Mouse (Mus musculus): ENCODE results near the gene Cldn6. TPM values are rescaled to one million over a fixed set of nuclear protein-coding genes. Genes with fewer than 3 reads are reported as not detected.

Gene Cldn6
- polyA plus RNA-seq, 1 experiment, result 1.3 TPM

DNA sequence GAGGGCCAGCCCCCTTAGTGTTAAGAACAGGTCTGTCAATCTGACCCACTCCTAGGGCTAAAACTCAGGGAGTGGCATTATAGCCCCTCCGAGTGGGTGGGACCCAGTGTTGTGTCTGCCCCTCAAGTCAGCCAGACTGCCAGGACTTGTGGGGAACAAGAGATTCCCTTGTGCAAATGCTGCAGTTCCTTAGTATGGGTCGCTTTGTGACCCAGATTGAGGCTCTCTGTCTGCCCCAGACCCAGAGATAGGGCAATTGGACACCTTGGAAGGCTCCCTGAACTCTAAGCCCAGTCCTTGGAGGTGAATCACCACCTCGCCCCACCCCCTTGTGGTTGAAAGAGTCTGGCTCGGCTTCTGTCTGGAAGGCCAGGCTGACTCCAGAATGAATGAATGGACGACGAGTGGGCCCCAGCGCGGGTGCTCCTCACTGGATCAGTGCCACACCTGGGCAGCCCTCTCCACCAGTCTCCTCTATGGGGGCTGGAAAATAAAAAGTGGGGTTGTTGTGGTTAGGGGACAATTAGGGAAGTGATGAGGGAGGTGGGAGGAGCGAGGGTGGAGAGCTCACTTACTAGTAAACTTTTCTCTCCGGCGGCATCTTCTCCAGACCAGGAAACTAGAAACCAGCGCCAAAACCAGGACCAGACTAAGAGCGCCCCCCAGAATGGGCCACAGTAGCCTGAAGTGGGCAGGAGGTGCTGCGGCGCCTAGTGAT is 3.3 kb upstream of the Cldn6 start:
- TF ChIP-seq CTCF (IDR thresholded peaks at IDR 0.05; ENCODE audit: borderline replicate concordance, extremely low read depth, insufficient read depth, insufficient read length) (no peak), POLR2A (IDR thresholded peaks at IDR 0.05; ENCODE audit: borderline replicate concordance, extremely low read depth, insufficient read depth, insufficient read length, poor library complexity, severe bottlenecking) (no peak)
- no peak for DNase-seq (ENCODE audit: low read depth)

GRCm38 (mm10) chr17:23676473-23677031 is 2.5 kb upstream of the Cldn6 start:
- TF ChIP-seq POLR2A (IDR thresholded peaks at IDR 0.05; ENCODE audit: borderline replicate concordance, extremely low read depth, insufficient read depth, insufficient read length, poor library complexity, severe bottlenecking) (no peak), CTCF (IDR thresholded peaks at IDR 0.05; ENCODE audit: borderline replicate concordance, extremely low read depth, insufficient read depth, insufficient read length) (no peak)
- peak; percentile 24 for DNase-seq (ENCODE audit: low read depth)

DNA sequence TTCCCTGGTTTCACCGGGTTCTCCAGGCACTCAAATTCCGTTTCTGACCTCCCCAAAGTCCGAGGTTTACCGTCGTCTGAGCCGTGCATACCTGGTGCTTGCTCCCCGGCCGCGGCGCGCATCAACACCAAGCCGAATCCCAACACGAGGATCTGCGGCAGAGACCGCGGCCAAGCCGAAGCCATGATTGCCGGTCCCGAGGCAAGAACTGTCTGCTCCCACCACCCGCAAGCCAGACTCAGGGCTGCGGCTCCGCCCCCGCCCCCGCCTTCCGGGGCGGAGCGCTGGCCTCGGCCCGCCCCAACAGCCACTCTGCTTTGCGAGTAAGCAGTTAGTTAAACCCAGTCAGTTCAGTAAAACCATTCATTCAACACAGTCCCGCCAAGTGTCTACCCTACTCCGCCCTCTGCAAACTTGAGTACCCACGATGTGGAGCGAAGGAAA is 1.8 kb upstream of the Cldn6 start, which contains the start of gene Tnfrsf12a:
Gene Tnfrsf12a (minus strand): TSS at position 233 of the 444 bp plus-strand sequence.
- peak; percentile 91 for DNase-seq (ENCODE audit: low read depth)
- TF ChIP-seq CTCF (IDR thresholded peaks at IDR 0.05; ENCODE audit: borderline replicate concordance, extremely low read depth, insufficient read depth, insufficient read length), result no peak
- peak; percentile 33; the same call in 1 of the 2 replicates for TF ChIP-seq POLR2A (IDR thresholded peaks at IDR 0.05; ENCODE audit: borderline replicate concordance, extremely low read depth, insufficient read depth, insufficient read length, poor library complexity, severe bottlenecking)

GRCm38 (mm10) chr17:23680336-23680735 is 1.3 kb downstream of the Cldn6 start:
- TF ChIP-seq POLR2A (IDR thresholded peaks at IDR 0.05; ENCODE audit: borderline replicate concordance, extremely low read depth, insufficient read depth, insufficient read length, poor library complexity, severe bottlenecking) (no peak), CTCF (IDR thresholded peaks at IDR 0.05; ENCODE audit: borderline replicate concordance, extremely low read depth, insufficient read depth, insufficient read length) (no peak)

GRCm38 (mm10) chr17:23681086-23681485 is 2.0 kb downstream of the Cldn6 start:
- TF ChIP-seq CTCF (IDR thresholded peaks at IDR 0.05; ENCODE audit: borderline replicate concordance, extremely low read depth, insufficient read depth, insufficient read length) (no peak), POLR2A (IDR thresholded peaks at IDR 0.05; ENCODE audit: borderline replicate concordance, extremely low read depth, insufficient read depth, insufficient read length, poor library complexity, severe bottlenecking) (no peak)
- DNase-seq (ENCODE audit: low read depth), result no peak

More at GRCm38 (mm10) chr17:23680336-23680735, 1.3 kb downstream of the Cldn6 start:
- no peak for DNase-seq (ENCODE audit: low read depth)

DNA sequence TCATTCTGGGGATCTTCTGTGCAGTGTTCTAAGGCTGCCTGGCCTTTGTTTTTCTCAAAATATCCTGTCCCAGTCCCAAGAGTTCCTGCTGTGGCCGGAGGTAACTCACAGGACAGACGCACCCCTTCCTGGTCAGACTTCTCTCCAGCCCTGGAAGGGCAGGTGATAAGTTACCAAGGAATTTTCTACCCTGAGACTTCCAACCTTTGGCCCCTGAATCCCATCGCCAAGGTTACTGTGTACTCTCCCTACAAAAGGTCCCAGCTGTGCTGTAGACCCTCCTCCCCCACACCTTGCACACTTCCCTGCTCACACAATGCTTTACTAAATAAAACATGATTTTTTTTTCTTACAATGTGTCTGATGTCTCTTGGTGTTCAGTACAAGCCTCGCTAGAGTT is 3.0 kb downstream of the Cldn6 start:
- no peak for DNase-seq (ENCODE audit: low read depth)

DNA sequence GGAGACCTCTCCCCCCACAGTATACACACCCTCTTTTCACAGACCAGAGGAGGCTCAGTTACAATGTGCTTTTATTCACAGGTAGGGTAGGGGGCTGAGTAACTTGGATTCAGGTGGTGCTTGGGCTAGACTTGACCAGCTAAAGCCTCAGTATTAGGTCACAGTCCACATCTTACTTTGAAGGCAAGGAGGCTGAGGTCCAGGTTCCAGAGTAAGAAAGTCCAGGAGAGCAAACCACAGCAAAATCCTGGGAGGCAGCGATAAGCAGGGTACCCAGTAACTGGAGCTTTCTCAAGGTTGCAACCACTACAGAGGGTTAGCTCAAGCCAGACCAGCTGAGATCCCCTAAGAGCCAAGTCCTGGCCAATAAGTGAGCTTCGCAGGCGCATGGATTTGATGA is 3.5 kb downstream of the Cldn6 start:
- TF ChIP-seq POLR2A (IDR thresholded peaks at IDR 0.05; ENCODE audit: borderline replicate concordance, extremely low read depth, insufficient read depth, insufficient read length, poor library complexity, severe bottlenecking) (no peak), CTCF (IDR thresholded peaks at IDR 0.05; ENCODE audit: borderline replicate concordance, extremely low read depth, insufficient read depth, insufficient read length) (no peak)
- no peak for DNase-seq (ENCODE audit: low read depth)

More for the DNA sequence above, 3.0 kb downstream of the Cldn6 start:
- TF ChIP-seq CTCF (IDR thresholded peaks at IDR 0.05; ENCODE audit: borderline replicate concordance, extremely low read depth, insufficient read depth, insufficient read length) (no peak), POLR2A (IDR thresholded peaks at IDR 0.05; ENCODE audit: borderline replicate concordance, extremely low read depth, insufficient read depth, insufficient read length, poor library complexity, severe bottlenecking) (no peak)

- TF ChIP-seq POLR2A (IDR thresholded peaks at IDR 0.05; ENCODE audit: borderline replicate concordance, extremely low read depth, insufficient read depth, insufficient read length, poor library complexity, severe bottlenecking) (no peak), CTCF (IDR thresholded peaks at IDR 0.05; ENCODE audit: borderline replicate concordance, extremely low read depth, insufficient read depth, insufficient read length) (no peak)
- no peak for DNase-seq (ENCODE audit: low read depth)
Observed at GRCm38 (mm10) chr17:23683226-23683625, 4.2 kb downstream of the Cldn6 start.

GRCm38 (mm10) chr17:23683856-23684672 is 5.0 kb downstream of the Cldn6 start, which contains the start of gene Cldn9:
Cldn9 (minus strand) TSS chr17:23684026.
- no peak for TF ChIP-seq POLR2A (IDR thresholded peaks at IDR 0.05; ENCODE audit: borderline replicate concordance, extremely low read depth, insufficient read depth, insufficient read length, poor library complexity, severe bottlenecking)
- no peak for TF ChIP-seq CTCF (IDR thresholded peaks at IDR 0.05; ENCODE audit: borderline replicate concordance, extremely low read depth, insufficient read depth, insufficient read length)
- DNase-seq (ENCODE audit: low read depth), result peak; percentile 51

- DNase-seq (ENCODE audit: low read depth), result no peak
- TF ChIP-seq POLR2A (IDR thresholded peaks at IDR 0.05; ENCODE audit: borderline replicate concordance, extremely low read depth, insufficient read depth, insufficient read length, poor library complexity, severe bottlenecking) (no peak), CTCF (IDR thresholded peaks at IDR 0.05; ENCODE audit: borderline replicate concordance, extremely low read depth, insufficient read depth, insufficient read length) (no peak)
Observed at GRCm38 (mm10) chr17:23694491-23694890, 15.4 kb downstream of the Cldn6 start.

GRCm38 (mm10) chr17:23695801-23696200 is 16.8 kb downstream of the Cldn6 start:
- no peak for DNase-seq (ENCODE audit: low read depth)
- TF ChIP-seq POLR2A (IDR thresholded peaks at IDR 0.05; ENCODE audit: borderline replicate concordance, extremely low read depth, insufficient read depth, insufficient read length, poor library complexity, severe bottlenecking), result no peak
- TF ChIP-seq CTCF (IDR thresholded peaks at IDR 0.05; ENCODE audit: borderline replicate concordance, extremely low read depth, insufficient read depth, insufficient read length), result no peak
